Mouse (Mus musculus) adrenal gland (tissue): ENCODE measurements around the gene Acbd6.

Source experiments
- intact Hi-C: fragments of 180-260 bp; cut with DNase I; formaldehyde crosslinking; loops from one replicate; pipeline ENCODE4 v1.15.1; 2025
- long read RNA-seq, 2 experiments: library from polyadenylated mRNA; unstranded; transcript quantifications; one replicate each; pipeline ENCODE4 v2.0.0; 2020; ENCODE audit warnings: borderline replicate concordance in 1 of 2; ENCODE audit not compliant: insufficient replicate concordance in 1 of 2

Gene Acbd6
- long read RNA-seq, experiment 1, full-length matches to known transcripts = 39 of 41 reads
- long read RNA-seq, experiment 1, partial matches to known transcripts = 1 of 41 reads
- long read RNA-seq, experiment 1, other reads (novel, unspliced or antisense) = 1 of 41 reads
- long read RNA-seq, experiment 2, full-length matches to known transcripts = 43 of 50 reads
- long read RNA-seq, experiment 2, partial matches to known transcripts = 5 of 50 reads
- long read RNA-seq, experiment 2, other reads (novel, unspliced or antisense) = 2 of 50 reads

DNA sequence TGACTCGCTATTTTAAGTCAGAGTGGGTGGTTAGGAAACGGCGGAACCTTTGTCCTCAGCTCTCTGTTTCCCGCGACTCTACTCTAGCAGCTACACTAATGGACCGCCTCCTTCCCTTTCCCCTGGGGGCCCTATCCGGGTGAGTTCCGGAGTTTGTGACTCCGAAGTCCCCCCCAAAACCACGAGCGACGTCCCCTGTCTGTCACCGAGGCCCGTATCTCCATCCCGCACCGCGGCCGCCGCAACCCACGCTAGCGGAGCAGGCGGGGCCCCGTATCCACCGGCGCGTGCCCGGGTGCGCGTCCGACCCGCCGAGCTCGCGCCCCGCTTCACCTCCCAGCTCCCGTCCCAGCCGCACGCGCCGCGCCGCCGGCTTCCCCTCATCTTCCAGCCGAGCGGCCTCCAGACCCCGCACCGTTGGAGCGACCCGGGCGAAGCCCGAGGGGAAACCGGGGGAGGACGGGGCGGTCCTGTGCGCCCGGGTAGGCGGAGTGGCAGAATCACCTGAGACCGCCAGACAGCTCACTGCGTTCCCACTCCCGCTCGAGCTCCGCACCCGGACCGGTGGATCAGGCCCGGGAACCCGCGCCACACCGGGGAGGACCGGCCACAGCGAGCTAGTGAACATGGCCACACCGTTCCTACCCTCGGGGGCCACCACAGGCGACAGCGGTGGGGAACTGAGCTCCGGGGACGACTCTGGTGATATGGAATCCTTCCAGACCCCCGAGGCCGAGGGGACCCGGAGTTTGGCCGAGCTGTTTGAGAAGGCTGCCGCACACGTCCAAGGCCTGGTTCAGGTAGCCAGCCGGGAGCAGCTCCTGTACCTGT, at the start of gene Acbd6:
Acbd6 (plus strand) TSS at position 109 of the 831 bp plus-strand sequence.
- intact Hi-C loops = no loop called here

- intact Hi-C loops = no loop called here
Observed at GRCm38 (mm10) chr1:155510263-155510662, 47.7 kb upstream of the Acbd6 start.

GRCm38 (mm10) chr1:155515866-155516265, 42.1 kb upstream of the Acbd6 start:
- intact Hi-C loops = loop anchor here (5.0 kb wide), 1 partner anchor 224 kb away; no protein-coding TSS in a partner anchor

GRCm38 (mm10) chr1:155516594-155516993, 41.3 kb upstream of the Acbd6 start:
- intact Hi-C loops = loop anchor here (5.0 kb wide), 1 partner anchor 224 kb away; no protein-coding TSS in a partner anchor

DNA sequence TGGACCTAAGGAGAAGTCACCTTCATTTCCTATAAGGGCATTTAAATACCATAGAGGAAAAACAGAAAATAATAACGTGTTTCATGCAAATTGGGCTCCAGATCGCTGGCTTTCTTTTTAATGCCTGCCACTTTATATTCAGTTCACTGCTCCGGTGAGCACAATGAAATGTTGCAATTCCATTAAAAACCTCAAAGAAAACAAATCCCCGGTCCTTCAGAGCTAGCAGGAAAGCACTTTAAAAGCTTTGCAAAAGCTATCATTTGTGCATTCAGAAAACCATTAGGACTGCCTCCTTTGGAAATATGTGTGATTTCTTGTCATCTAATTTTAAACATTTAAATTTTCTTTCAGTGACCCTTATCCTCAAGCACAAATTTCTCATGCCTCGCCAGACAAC, 40.9 kb upstream of the Acbd6 start:
- intact Hi-C loops = loop anchor here (5.0 kb wide), 1 partner anchor 225 kb away; no protein-coding TSS in a partner anchor

- intact Hi-C loops = no loop called here
Observed at GRCm38 (mm10) chr1:155520285-155520684, 37.6 kb upstream of the Acbd6 start.

- intact Hi-C loops = no loop called here
Observed at GRCm38 (mm10) chr1:155522493-155522892, 35.4 kb upstream of the Acbd6 start.

DNA sequence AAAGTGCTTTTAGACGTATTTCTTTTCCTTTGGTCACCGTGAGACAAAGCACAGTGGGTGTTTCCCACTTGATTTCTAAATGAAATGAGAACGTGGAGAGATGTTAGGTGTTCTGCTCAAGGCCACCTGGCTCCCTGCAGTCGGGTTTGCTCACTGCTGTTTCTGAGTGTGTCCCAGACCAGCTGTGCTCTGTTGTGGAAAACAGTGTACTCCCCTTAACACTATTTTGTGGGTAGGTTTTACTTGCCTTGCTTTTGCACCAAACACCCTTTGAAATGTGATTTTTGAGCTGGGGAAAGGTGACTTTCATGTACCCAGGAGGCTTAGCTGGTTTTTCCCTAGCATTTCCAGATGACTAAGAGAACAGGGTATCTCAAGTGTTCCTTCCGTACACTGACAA, 31.7 kb upstream of the Acbd6 start:
- intact Hi-C loops = no loop called here

DNA sequence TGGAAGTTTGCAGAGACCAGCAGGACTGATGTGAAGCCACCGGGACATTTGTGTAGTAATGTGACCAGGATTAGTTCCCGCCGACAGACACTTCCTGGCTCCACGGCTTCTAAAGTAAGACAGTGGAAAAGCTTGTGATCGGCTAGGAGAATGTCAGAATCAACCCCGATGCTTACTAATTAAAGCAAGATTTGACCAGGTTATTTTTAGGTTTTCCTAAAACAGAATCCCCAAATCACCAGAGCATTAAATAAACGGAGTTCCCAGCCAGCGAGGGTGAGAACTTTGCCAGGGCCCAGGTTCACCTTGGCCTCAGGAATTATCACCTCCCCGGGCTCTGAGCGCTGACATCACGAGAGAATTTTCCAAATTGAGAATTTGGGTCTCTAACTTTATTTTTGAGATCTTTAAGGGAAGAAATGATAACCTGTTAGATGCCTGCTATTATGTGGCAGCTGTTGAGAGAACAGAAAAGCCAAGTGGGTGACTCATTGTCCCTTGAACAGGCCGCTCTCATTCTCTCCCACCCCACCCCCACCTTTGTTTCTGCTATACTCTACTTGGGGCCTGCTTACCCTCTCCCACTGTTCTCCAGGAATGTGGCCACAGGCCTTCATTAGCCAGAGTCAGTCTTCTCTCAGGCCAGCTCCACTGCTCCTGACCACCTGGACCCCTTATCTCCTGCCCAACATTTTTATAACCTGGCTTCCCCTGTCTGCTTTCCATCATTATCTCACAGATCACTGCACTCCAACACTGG, 30.7 kb upstream of the Acbd6 start:
- intact Hi-C loops = no loop called here

DNA sequence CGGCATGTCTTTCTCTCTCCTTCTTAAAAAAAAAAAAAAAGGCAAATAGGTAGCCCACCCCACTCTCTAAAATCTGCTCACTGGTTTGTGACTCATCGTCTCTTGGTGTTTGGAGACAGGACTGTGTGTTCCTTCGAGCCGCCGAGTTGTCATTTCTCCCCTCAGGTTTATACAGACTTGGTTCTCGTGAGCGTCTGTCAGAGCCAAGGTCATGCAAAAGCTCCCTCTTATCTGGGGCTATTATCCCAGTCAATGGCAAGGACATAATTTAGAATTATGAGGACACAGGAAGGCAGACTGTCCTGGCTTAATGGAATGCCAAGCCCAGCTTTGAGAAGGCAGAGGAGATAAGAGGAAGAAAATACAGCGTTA, 30.1 kb upstream of the Acbd6 start:
- intact Hi-C loops = no loop called here

DNA sequence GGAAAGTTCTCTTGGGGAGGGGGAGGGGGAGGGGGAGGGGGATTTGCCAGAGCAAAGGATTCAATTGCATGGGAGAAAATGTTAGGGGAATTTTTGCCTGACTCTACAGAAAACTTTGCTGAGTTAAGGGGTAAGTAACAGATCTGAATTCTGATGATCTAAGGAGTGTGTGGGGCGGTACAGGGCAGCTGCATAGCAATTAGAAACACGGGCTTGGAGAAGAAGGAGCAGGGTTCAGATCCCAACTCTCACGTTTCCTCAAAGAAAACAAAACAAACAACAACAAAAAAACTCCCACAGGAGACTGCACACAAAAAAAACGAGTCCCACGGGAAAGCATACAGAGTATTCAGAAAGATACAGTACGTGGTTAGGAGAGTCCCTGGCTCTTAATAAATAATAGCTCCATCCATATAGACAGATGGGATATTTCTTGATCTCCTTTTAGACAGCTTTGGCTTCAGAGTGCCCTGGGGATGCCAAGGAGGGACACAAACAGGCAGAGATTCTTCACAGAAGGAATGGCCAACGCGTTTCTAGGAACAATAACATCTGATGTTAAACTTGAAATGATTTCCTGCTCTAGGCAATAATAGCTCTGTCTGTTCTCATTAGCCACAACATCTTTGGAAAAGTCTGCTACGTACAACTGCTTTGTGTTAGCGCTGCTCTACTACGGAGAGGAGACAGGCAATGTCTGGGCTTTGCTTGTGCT, 29.4 kb upstream of the Acbd6 start:
- intact Hi-C loops = no loop called here

GRCm38 (mm10) chr1:155529120-155529963, 28.6 kb upstream of the Acbd6 start:
- intact Hi-C loops = no loop called here

DNA sequence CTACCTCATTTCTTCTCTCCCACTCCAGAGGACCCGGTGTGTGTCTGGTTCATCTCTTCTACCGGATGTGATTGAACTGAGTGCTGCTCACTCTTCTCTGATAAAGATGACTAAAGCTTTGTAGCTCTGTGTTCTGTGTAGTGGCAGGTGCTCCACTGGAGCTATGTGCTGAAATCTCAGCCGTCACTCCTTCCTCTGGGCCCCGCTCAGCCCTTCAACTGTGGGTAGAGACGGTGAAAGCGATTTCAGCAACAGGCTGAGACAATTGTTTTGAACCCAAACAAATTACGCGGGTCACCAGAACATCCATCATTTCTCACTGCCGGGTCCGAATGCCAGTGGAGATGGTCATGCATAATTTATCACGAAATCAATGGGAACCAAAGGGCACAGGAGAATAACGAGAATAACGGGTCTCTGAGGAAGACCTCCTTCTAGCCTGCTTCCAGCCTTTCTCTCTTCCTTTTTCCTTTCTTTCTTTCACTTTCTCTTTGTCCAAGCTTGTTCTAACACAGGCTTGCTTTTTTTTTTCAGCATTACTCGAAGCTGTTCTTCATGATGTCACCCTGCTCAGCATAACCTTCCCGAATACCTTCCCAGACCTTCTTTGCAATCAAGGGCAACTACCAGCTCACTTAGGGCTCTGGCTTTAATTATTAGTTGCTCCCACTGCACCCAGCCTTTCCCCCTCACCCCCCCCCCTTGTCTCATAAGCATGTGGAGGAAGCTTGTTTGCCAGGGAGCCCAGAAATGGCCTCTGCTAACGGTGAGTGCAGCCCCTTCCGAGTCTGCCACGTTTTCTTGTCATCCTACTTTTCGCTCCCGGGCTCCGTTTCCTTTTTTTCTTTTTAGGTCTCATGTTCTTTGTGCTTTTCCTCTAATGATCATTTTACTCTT, 27.1 kb upstream of the Acbd6 start:
- intact Hi-C loops = loop anchor here (5.0 kb wide), 1 partner anchor 109 kb away; no protein-coding TSS in a partner anchor

DNA sequence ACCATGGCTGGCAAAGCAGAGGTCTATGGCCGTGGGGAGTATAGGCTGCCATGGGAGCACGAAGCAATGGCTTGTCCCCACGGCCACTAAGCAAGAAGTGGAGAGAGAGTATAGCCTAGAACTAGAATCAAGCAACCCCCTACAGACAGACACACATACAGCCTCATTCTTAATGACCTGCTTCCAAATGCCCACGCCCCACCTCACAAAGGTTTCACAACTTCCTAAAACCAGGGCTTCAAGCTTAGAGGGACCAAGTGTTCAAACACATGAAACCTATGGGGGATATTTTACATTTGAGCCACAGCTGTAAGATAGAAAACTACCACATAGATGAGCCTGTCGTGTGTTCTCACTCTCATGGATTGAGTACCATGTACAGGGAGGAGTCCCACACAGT, 25.5 kb upstream of the Acbd6 start:
- intact Hi-C loops = loop anchor here (5.0 kb wide), 1 partner anchor 110 kb away; no protein-coding TSS in a partner anchor

GRCm38 (mm10) chr1:155532833-155533688, 24.9 kb upstream of the Acbd6 start:
- intact Hi-C loops = loop anchor here (5.0 kb wide), 1 partner anchor 111 kb away; no protein-coding TSS in a partner anchor

DNA sequence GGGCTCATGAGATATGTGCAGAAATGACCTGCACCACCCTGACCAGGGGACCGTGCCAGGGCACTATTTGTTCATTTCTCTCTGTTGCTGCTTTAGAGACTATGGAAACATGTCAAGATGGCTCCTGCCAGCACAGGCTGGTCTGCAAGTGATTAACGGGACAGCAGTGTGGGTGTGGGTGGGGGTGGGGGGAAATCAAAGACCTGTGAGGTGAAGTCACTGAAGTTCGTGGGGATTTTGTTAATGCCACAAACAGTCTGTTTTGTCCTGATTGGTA, 24.3 kb upstream of the Acbd6 start:
- intact Hi-C loops = loop anchor here (5.0 kb wide), 1 partner anchor 111 kb away; no protein-coding TSS in a partner anchor

GRCm38 (mm10) chr1:155537005-155537642, 20.8 kb upstream of the Acbd6 start:
- intact Hi-C loops = loop anchor here (2.0 kb wide), 1 partner anchor 244 kb away; no protein-coding TSS in a partner anchor

DNA sequence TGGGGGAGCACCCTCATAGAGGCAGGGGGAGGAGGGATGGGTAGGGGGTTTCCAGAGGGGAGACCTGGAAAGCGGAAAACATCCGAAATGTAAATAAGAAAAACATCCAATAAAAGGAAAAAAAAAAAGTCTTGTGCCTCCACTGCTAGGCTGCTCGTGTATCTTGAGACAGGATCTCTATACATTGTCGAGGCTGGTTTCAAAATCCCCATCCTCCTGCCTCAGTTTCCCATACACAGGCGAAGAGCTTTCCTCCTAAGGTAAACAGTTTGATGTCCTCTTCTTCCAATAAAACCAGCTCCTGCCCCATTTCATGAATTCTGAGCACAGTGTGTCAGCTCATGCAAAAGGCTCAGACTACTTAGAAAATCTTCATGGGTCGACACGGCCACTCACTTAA, 19.9 kb upstream of the Acbd6 start:
- intact Hi-C loops = no loop called here
